Mouse (Mus musculus): ENCODE data around the gene Lhfpl4. TPM values are rescaled to one million over a fixed set of nuclear protein-coding genes. Genes with fewer than 3 reads are reported as not detected.

Gene Lhfpl4
- 0.15 and 0.43 TPM in 2 replicates for polyA plus RNA-seq (2012; rRNA removed)

DNA sequence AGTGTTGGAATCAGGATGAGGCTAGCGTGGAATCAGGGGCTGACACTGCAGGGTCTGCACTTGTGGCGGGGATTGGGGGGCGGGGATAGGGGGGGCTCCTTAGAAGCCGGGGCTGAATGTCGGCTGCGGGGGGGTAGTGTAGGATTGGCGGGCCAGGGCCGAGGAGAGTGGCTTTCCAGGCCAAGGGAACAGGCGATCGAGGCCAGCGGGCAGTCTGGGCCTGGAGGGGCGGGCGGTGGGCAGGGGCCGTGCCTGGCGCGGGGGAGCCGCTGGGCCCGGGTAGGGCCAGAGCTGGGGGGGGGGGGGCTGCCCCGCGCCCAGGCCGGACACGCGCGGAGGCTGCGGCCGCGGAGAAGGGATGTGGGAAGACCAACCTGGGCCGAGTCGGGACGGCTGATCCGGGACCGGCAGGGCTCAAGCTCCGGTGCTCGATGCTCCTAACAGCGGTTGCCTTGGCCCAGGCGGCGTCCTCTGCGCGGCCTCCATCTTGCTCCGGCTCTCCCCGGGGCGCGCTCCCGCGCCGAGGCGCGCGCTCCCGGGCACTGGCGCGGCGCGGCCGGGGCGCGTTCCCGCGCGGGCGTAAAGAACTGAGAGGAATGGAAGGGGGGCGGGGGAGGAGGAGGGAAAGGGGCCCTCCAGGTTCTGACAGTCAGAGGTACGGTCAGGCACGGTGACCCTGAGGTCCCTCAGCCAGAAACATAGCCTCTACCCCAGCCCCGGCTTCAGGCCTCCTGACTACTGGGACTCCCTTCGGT, at the start of gene Lhfpl4:
Gene Lhfpl4, minus strand, starts transcription at position 544 of the 755 bp plus-strand sequence.
- TF ChIP-seq POLR2A (IDR thresholded peaks at IDR 0.05; ENCODE audit: low read depth, low read length), result no peak
- TF ChIP-seq CTCF (IDR thresholded peaks at IDR 0.05; ENCODE audit: extremely low read depth, insufficient read length, insufficient replicate concordance, low read depth, low read length), result no peak
- Histone ChIP-seq H3K27ac (ENCODE audit: insufficient read depth, low read depth, low read length) (no peak within 1 kb of the TSS), H3K4me3 (ENCODE audit: low read depth, low read length) (peak within 1 kb of the TSS; percentile 61), H3K27me3 (ENCODE audit: control insufficient read depth, insufficient read depth, low read length) (peaks cover 26% of the 10 kb centered on the region), H3K4me1 (ENCODE audit: control insufficient read depth, insufficient read depth, insufficient read length, low read length) (peaks cover 4% of the 10 kb centered on the region), H3K36me3 (ENCODE audit: control insufficient read depth, insufficient read depth, low read length) (no peaks in the 10 kb centered on the region)
- WGBS, result 1% methylated on average over 64 of the region's 66 CpGs

DNA sequence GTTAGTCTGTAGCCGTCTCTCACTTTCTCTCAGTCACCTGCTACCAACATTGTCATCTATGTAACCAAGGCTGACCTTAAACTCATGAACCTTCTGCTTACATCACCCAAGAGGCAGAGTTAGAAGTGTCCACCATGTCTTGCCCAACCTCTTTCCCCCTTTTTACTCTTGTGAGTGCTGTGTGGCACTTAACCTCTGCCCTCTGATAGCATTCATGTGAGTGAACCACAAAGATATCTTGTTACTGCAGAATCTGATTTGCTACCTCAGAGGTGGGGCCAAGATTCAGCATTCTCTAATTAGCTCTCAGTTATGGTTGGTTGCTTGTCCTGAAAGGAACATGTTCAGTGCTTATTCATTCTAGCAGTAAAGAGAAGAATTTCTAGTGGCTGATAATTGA, 47.6 kb upstream of the Lhfpl4 start:
- TF ChIP-seq POLR2A (IDR thresholded peaks at IDR 0.05; ENCODE audit: low read depth, low read length), result no peak
- no peak for TF ChIP-seq CTCF (IDR thresholded peaks at IDR 0.05; ENCODE audit: extremely low read depth, insufficient read length, insufficient replicate concordance, low read depth, low read length)
- Histone ChIP-seq H3K27ac (ENCODE audit: insufficient read depth, low read depth, low read length) (no peak overlapping the region), H3K36me3 (ENCODE audit: control insufficient read depth, insufficient read depth, low read length) (peaks cover 25% of the 10 kb centered on the region), H3K4me3 (ENCODE audit: low read depth, low read length) (no peak overlapping the region), H3K4me1 (ENCODE audit: control insufficient read depth, insufficient read depth, insufficient read length, low read length) (peaks cover 4% of the 10 kb centered on the region), H3K27me3 (ENCODE audit: control insufficient read depth, insufficient read depth, low read length) (no peaks in the 10 kb centered on the region)
- 88% methylated on average over 1 of the region's 1 CpGs for WGBS

DNA sequence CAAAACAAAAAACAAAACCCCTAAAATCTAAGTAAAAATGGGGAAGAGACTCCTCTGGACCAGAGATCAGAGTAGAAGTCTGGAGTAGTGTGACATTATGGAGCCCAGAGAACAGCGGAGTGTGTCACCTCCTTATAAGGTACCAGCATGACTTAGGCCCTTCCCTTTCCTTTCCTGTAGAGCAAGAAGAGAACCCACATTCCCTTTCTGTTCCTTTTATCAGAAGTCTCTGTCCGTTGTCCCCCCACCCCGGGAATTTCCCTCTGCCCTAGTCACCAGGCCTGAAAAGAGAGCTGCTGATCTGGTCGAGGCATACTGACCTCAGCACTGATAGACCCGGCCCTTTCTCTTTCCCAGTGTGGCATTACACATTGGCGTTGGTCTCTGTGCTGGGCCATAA, 43.3 kb upstream of the Lhfpl4 start:
- peak overlapping the region; percentile 65 for H3K4me3 ChIP-seq (ENCODE audit: low read depth, low read length)
- WGBS, result 6% methylated on average over 6 of the region's 6 CpGs
- H3K27ac ChIP-seq (ENCODE audit: insufficient read depth, low read depth, low read length), result 0 out of 2 replicates have a peak overlapping the region, but pooled peaks have one; percentile 26
- H3K4me1 ChIP-seq (ENCODE audit: control insufficient read depth, insufficient read depth, insufficient read length, low read length), result peaks cover 4% of the 10 kb centered on the region
- no peak for TF ChIP-seq POLR2A (IDR thresholded peaks at IDR 0.05; ENCODE audit: low read depth, low read length)
- no peak for TF ChIP-seq CTCF (IDR thresholded peaks at IDR 0.05; ENCODE audit: extremely low read depth, insufficient read length, insufficient replicate concordance, low read depth, low read length)
- no peaks in the 10 kb centered on the region for H3K27me3 ChIP-seq (ENCODE audit: control insufficient read depth, insufficient read depth, low read length)
- peaks cover 11% of the 10 kb centered on the region for H3K36me3 ChIP-seq (ENCODE audit: control insufficient read depth, insufficient read depth, low read length)

DNA sequence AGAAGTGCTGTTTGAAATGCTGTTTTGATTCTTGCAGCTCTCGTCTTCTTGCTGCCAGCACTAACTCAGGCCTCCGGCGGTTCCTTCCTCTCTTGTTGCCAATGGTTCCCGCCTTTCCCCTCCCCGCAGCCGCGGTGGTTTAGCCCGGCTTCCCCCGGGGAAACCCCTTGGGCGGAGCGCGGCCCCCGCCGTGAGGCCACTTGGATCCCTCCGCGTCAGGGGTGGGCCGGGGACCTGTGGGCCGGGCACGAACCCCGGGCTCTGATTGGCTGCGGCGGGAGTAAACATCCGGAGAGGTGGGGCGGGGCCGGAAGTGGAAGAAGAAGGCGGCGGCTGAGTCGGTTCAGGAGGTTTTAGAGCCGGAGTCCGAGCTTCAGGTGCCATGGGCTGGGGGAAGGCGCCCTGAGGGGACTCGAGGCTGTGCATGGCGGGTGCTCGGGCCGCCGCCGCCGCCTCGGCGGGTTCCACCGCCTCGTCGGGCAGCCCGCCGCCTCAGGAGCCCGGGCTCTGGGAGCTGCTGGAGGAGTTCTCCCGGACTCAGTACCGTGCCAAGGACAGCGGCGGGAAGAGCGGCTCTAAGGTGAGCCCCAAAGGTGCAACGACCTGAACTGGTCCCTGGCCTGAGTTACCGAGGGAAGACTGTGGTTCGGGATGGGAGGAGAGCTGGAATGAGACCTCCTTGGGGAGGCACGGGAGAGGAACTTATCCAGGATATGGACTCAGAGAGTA, 42.5 kb upstream of the Lhfpl4 start, which contains the start of gene Mtmr14:
Gene Mtmr14, plus strand, starts transcription at position 302 of the 729 bp plus-strand sequence.
- peaks cover 4% of the 10 kb centered on the region for H3K4me1 ChIP-seq (ENCODE audit: control insufficient read depth, insufficient read depth, insufficient read length, low read length)
- H3K36me3 ChIP-seq (ENCODE audit: control insufficient read depth, insufficient read depth, low read length), result peaks cover 9% of the 10 kb centered on the region
- peak; percentile 75 for TF ChIP-seq POLR2A (IDR thresholded peaks at IDR 0.05; ENCODE audit: low read depth, low read length)
- TF ChIP-seq CTCF (IDR thresholded peaks at IDR 0.05; ENCODE audit: extremely low read depth, insufficient read length, insufficient replicate concordance, low read depth, low read length), result no peak
- H3K27ac ChIP-seq (ENCODE audit: insufficient read depth, low read depth, low read length), result 0 out of 2 replicates have a peak within 1 kb of the TSS, but pooled peaks have one; percentile 26
- peak within 1 kb of the TSS; percentile 65 for H3K4me3 ChIP-seq (ENCODE audit: low read depth, low read length)
- no peaks in the 10 kb centered on the region for H3K27me3 ChIP-seq (ENCODE audit: control insufficient read depth, insufficient read depth, low read length)
- under 1% methylated on average over 55 of the region's 55 CpGs for WGBS

- Histone ChIP-seq H3K4me3 (ENCODE audit: low read depth, low read length) (no peak overlapping the region), H3K27ac (ENCODE audit: insufficient read depth, low read depth, low read length) (no peak overlapping the region), H3K4me1 (ENCODE audit: control insufficient read depth, insufficient read depth, insufficient read length, low read length) (peaks cover 4% of the 10 kb centered on the region), H3K27me3 (ENCODE audit: control insufficient read depth, insufficient read depth, low read length) (0 out of 2 replicates have a peak, but pooled peaks cover 2% of the 10 kb centered on the region), H3K36me3 (ENCODE audit: control insufficient read depth, insufficient read depth, low read length) (no peaks in the 10 kb centered on the region)
- 65% methylated on average over 5 of the region's 5 CpGs for WGBS
- TF ChIP-seq POLR2A (IDR thresholded peaks at IDR 0.05; ENCODE audit: low read depth, low read length) (no peak), CTCF (IDR thresholded peaks at IDR 0.05; ENCODE audit: extremely low read depth, insufficient read length, insufficient replicate concordance, low read depth, low read length) (no peak)
These were observed 40.0 kb upstream of the Lhfpl4 start for GRCm38 (mm10) chr6:113235141-113235540.

GRCm38 (mm10) chr6:113226705-113227104, 31.5 kb upstream of the Lhfpl4 start:
- Histone ChIP-seq H3K4me1 (ENCODE audit: control insufficient read depth, insufficient read depth, insufficient read length, low read length) (no peaks in the 10 kb centered on the region), H3K4me3 (ENCODE audit: low read depth, low read length) (no peak overlapping the region), H3K27me3 (ENCODE audit: control insufficient read depth, insufficient read depth, low read length) (peaks cover 2% of the 10 kb centered on the region; the same call in 1 of the 2 replicates), H3K27ac (ENCODE audit: insufficient read depth, low read depth, low read length) (no peak overlapping the region), H3K36me3 (ENCODE audit: control insufficient read depth, insufficient read depth, low read length) (no peaks in the 10 kb centered on the region)
- no peak for TF ChIP-seq POLR2A (IDR thresholded peaks at IDR 0.05; ENCODE audit: low read depth, low read length)
- TF ChIP-seq CTCF (IDR thresholded peaks at IDR 0.05; ENCODE audit: extremely low read depth, insufficient read length, insufficient replicate concordance, low read depth, low read length), result no peak

- no peaks in the 10 kb centered on the region for H3K4me1 ChIP-seq (ENCODE audit: control insufficient read depth, insufficient read depth, insufficient read length, low read length)
- no peak overlapping the region for H3K27ac ChIP-seq (ENCODE audit: insufficient read depth, low read depth, low read length)
- no peak overlapping the region for H3K4me3 ChIP-seq (ENCODE audit: low read depth, low read length)
- no peaks in the 10 kb centered on the region; the same call in 1 of the 2 replicates for H3K27me3 ChIP-seq (ENCODE audit: control insufficient read depth, insufficient read depth, low read length)
- TF ChIP-seq POLR2A (IDR thresholded peaks at IDR 0.05; ENCODE audit: low read depth, low read length) (no peak), CTCF (IDR thresholded peaks at IDR 0.05; ENCODE audit: extremely low read depth, insufficient read length, insufficient replicate concordance, low read depth, low read length) (no peak)
- no peaks in the 10 kb centered on the region for H3K36me3 ChIP-seq (ENCODE audit: control insufficient read depth, insufficient read depth, low read length)
- 70% methylated on average over 4 of the region's 4 CpGs for WGBS
These were observed 30.6 kb upstream of the Lhfpl4 start for GRCm38 (mm10) chr6:113225798-113226197.

Measured in small intestine, adult 2 months (tissue).